Mouse (Mus musculus) myocyte (in vitro differentiated cells): Measurements from ENCODE around the gene Gm867.

Source experiments
- E2F4 ChIP-seq: IDR thresholded peaks from one replicate; pipeline ENCODE4 v1.6.1; 2011; ENCODE audit warnings: mild to moderate bottlenecking, control low read depth, moderate library complexity; ENCODE audit not compliant: insufficient read depth
- MAX ChIP-seq: IDR thresholded peaks from one replicate; pipeline ENCODE4 v1.6.1; 2011; ENCODE audit warnings: low read depth, mild to moderate bottlenecking, control low read depth
- MYOD1 ChIP-seq, 3 experiments: IDR thresholded peaks; one replicate each; pipeline ENCODE4 v1.6.1; 2011; ENCODE audit warnings: control low read depth in 2 of 3, low read depth in 2 of 3, mild to moderate bottlenecking in 2 of 3, moderate library complexity in 1 of 3; ENCODE audit not compliant: insufficient read length in 2 of 3, control insufficient read depth in 1 of 3
- MYOG ChIP-seq, 3 experiments: IDR thresholded peaks; one replicate each; pipeline ENCODE4 v1.6.1; 2011; ENCODE audit warnings: control low read depth in 2 of 3, low read depth in 2 of 3, mild to moderate bottlenecking in 2 of 3; ENCODE audit not compliant: insufficient read length in 2 of 3, control insufficient read depth in 1 of 3, insufficient read depth in 1 of 3
- POLR2A ChIP-seq: IDR thresholded peaks from one replicate; pipeline ENCODE4 v1.6.1; 2011; ENCODE audit warnings: low read depth, mild to moderate bottlenecking, control low read depth, moderate library complexity; ENCODE audit not compliant: insufficient read length
- POLR2AphosphoS2 ChIP-seq: IDR thresholded peaks from one replicate; pipeline ENCODE4 v1.6.1; 2011; ENCODE audit warnings: low read depth, control low read depth; ENCODE audit not compliant: insufficient read length
- REST ChIP-seq: IDR thresholded peaks from one replicate; pipeline ENCODE4 v1.6.1; 2011; ENCODE audit warnings: mild to moderate bottlenecking, control low read depth, moderate library complexity; ENCODE audit not compliant: insufficient read depth, insufficient read length
- SRF ChIP-seq: IDR thresholded peaks from one replicate; pipeline ENCODE4 v1.6.1; 2011; ENCODE audit warnings: low read depth; ENCODE audit not compliant: control insufficient read depth, insufficient read length
- TCF12 ChIP-seq: IDR thresholded peaks from one replicate; pipeline ENCODE4 v1.6.1; 2011; ENCODE audit warnings: mild to moderate bottlenecking, control low read depth; ENCODE audit not compliant: poor library complexity, insufficient read depth, severe bottlenecking
- TCF3 ChIP-seq: IDR thresholded peaks from one replicate; pipeline ENCODE4 v1.6.1; 2011; ENCODE audit warnings: low read depth, control low read depth; ENCODE audit not compliant: insufficient read length
- USF1 ChIP-seq: IDR thresholded peaks from one replicate; pipeline ENCODE4 v1.6.1; 2011; ENCODE audit warnings: low read depth, mild to moderate bottlenecking, control low read depth, moderate library complexity

DNA sequence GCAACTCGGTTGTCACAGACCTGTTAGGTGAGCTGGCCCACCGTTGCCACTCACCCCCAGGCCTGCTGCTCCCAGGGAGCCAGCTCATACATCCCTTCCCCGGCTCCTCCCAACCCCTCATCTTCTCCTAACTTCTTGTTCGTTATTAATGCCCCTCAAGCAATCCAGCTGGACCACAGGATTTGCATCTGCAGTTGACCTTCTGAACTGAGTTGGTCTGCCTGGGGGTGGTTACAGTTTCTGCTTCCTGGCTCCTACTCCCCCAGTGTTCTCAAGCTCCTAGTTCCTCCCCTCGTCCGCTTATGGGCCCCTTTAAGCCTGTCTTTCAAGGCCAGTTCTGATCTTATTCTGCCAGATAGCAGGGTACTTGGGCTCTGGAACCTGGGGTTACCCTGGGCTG lies 45.9 kb downstream of the Gm867 start:
- TF ChIP-seq POLR2A (no peak), TCF12 (no peak), USF1 (no peak), SRF (no peak), MAX (no peak), MYOD1 (IDR thresholded peaks at IDR 0.05; ENCODE audit: control insufficient read depth in 1 of 3, insufficient read length in 2 of 3, low read depth in 2 of 3) (no peak), E2F4 (no peak), REST (no peak), TCF3 (no peak), MYOG (IDR thresholded peaks at IDR 0.05; ENCODE audit: control insufficient read depth in 1 of 3, insufficient read depth in 1 of 3, insufficient read length in 2 of 3, low read depth in 2 of 3) (no peak), POLR2AphosphoS2 (no peak)
